Mouse (Mus musculus) large intestine, adult 2 months (tissue): Measurements from ENCODE around the gene Aox4. TPM values are rescaled to one million over a fixed set of nuclear protein-coding genes. Genes with fewer than 3 reads are reported as not detected.

Source experiments
- DNase-seq: peaks from one replicate; pipeline ENCODE4 v3.0.0-alpha.2; 2012; ENCODE audit warnings: low read depth, low spot score
- WGBS: fragments of 180-500 bp; shearing (Covaris S2); methylation state at CpG from one replicate; pipeline ENCODE4 v1.1.7; 2018; 5-methylcytosine and 5-hydroxymethylcytosine counted together
- polyA plus RNA-seq: library from polyadenylated mRNA; depleted of rRNA; stranded (reverse); fragments of >200 nt; gene quantifications from 2 replicates; pipeline ENCODE4 v1.2.3, GENCODE M21; 2012; rRNA removed

Aox4 gene
- polyA plus RNA-seq, 1 experiment: not detected

DNA sequence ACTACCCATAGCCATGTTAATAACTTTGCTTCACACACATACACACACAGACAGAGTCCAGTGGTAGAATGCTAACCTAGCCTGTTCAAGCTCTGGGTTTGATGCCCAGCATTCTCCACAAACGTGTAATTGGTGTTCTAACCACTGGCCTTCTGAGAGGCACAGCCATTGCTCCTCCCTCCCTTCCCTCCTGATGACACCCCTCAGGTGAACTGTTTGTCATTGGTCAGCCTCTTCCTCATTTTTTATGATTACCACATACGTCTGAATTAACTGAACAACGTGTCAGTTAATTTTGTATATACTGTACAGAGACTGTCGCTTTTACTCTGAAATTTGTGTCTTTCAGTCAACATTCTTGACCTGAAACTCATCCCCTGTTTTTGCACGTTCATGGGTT lies 84.5 kb downstream of the Aox4 start:
- DNase-seq: no peak
- WGBS: 66% methylated on average over 5 of the region's 5 CpGs

DNA sequence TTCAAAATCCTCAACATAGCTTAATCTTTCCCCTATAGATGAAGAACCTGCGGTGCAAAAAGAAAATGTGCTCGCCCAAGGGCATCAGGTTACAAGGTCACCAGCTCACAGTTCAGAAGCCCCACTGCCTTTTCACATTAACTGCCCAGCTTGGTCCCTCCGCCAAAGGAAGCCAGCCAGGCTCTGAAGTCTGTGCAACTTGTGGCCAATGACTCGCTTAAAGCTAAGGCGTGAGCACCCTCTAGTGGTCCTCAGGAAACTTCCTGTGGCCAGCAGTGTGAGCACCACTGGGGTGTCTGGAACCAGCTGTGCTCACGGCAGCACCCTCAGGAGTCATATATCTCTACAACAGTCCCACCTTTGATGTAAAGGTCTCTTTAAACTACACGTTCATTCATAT lies 86.1 kb downstream of the Aox4 start:
- peak; percentile 70 for DNase-seq
- WGBS: 7% methylated on average over 7 of the region's 7 CpGs

GRCm38 (mm10) chr1:58296821-58297220 lies 86.6 kb downstream of the Aox4 start:
- 54% methylated on average over 4 of the region's 4 CpGs for WGBS
- no peak for DNase-seq

- no peak for DNase-seq
- 62% methylated on average over 6 of the region's 6 CpGs for WGBS
Measured at GRCm38 (mm10) chr1:58298347-58298746, 88.2 kb downstream of the Aox4 start.

GRCm38 (mm10) chr1:58301073-58301472 lies 90.9 kb downstream of the Aox4 start:
- no peak for DNase-seq
- 84% methylated on average over 7 of the region's 7 CpGs for WGBS

- WGBS: 81% methylated on average over 6 of the region's 6 CpGs
- no peak for DNase-seq
Measured at GRCm38 (mm10) chr1:58302015-58302414, 91.8 kb downstream of the Aox4 start.

DNA sequence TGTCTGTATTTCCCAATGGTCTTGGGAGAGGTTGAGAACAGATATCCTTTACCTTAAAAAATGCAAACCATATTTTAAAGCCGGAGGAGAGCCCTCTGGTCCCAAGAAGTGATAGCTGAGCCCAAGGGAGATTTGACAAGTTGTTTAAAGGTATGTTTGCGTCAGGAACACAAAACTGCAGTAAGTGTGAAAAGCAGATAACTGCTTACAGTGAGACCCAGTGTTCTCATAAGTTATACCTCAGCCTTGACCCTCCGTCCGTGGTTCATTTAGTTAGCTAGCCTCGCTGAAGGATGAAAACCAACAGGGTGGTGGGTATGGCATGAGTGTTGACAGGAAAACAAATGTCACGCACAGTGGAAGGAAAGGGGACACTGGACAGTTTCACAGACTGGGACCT lies 92.8 kb downstream of the Aox4 start:
- no peak for DNase-seq
- WGBS: 94% methylated on average over 6 of the region's 6 CpGs

DNA sequence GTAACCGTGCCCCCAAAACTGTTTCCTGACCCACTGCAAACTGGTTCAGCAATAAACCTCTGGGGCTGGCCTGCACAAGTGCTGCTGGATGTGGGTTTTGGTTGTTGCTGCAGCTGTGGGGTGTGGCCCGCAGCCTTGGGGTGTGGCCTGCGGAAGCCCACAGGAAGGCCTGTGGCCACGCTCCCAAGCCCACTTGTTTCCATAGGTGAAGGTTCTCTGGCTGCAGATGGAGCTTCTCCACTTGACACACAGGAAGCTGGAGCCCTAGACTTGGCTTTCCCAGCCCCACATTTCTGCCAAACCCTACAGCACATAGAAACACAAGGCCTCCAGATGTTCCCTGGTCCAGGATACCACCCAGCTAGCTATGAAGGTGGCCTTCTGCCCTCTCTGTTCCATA lies 93.5 kb downstream of the Aox4 start:
- 17% methylated on average over 4 of the region's 4 CpGs for WGBS
- DNase-seq: no peak

- 20% methylated on average over 12 of the region's 12 CpGs for WGBS
- peak; percentile 44 for DNase-seq
Measured at GRCm38 (mm10) chr1:58304296-58304695, 94.1 kb downstream of the Aox4 start.

DNA sequence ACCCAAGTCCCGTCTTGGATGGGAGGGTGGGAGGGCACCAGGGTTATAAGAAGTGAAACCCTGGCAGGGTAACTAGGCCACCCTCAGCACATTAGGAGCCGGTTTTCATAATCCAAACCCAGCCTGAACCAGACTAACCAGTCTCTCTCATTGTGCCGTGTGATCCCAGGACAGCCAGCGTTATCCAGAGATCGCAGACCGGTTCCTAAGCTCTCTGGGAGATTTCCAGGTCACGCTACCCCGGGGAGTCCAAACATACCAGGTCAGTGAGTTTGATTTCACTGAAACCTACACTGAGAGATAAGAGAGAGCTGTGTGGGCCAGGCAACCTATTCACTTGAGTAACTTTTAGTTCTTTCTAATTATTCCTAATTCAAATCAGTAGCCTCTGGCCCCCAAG lies 97.0 kb downstream of the Aox4 start:
- DNase-seq: no peak
- WGBS: 74% methylated on average over 8 of the region's 8 CpGs

DNA sequence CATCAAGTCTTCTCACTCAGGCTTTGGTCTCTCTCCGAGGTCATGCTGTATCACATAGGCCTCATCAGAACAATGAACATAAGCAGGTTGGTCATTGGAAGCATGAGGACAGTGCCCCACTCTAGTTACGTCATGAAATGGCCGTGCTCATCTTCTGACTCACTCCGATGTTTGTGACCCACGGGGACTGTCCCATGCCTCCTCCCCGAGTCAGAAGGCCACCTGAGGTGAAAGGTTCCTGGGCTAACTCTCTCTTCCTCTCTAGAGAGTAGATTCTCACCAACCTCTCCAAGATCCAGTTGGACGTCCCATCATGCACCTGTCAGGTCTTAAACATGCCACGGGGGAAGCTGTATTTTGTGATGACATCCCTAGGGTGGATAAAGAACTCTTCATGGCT lies 98.4 kb downstream of the Aox4 start:
- no peak for DNase-seq
- WGBS: 87% methylated on average over 8 of the region's 8 CpGs

- DNase-seq: no peak
- 90% methylated on average over 4 of the region's 4 CpGs for WGBS
Measured at GRCm38 (mm10) chr1:58309853-58310252, 99.7 kb downstream of the Aox4 start.

DNA sequence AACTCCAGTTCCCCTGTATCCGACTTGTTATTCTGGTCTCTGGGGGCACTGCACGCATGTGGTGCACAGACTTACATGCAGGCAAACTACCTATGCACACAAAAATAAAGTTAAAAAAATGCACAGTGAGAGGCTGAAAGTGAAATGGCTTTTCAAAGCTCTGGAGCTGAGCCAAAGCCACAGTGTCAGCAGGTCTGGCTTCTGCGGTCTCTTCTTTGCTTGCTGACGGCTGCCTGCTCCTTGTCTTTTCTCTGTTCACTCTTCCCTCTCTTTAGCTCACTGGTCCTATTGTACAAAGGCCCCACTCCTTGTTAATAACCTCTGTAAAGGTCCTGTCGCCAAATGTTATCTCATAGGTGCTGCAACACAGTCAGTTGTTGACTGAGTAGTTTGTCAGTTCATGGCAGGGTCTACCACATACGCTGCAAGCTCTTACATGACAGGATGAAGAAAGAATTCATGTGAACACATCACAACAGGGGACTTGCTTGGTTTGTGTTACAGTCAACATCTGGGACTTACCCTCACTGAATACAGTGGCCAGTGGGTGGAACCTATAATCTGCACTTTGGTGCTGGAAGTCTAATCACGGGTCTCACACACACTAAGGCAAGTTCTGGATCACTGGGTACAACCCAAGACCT lies 101.1 kb downstream of the Aox4 start:
- DNase-seq: no peak
- 67% methylated on average over 7 of the region's 7 CpGs for WGBS

GRCm38 (mm10) chr1:58313173-58313572 lies 103.0 kb downstream of the Aox4 start:
- no peak for DNase-seq
- 92% methylated on average over 8 of the region's 8 CpGs for WGBS

- no peak for DNase-seq
- 43% methylated on average over 6 of the region's 6 CpGs for WGBS
Measured at GRCm38 (mm10) chr1:58315532-58315931, 105.3 kb downstream of the Aox4 start.

Other genes starting within 250 kb of the Aox4 start
- gene Sgo2a, start 214.4 kb upstream of the Aox4 start, polyA plus RNA-seq: 0.83 and 1.3 TPM in 2 replicates
- gene Kctd18, start 191.4 kb upstream of the Aox4 start, polyA plus RNA-seq: 2.3 and 3.2 TPM in 2 replicates
- 0.47 and 0.62 TPM in 2 replicates for gene Aox1, start 180.5 kb upstream of the Aox4 start, polyA plus RNA-seq
- gene Aox3, start 97.3 kb upstream of the Aox4 start, polyA plus RNA-seq: 0.23 TPM in 1 of 2 replicates, not detected in the other
- gene Aox2, start 67.9 kb downstream of the Aox4 start, polyA plus RNA-seq: 0.01 TPM in 2 replicates
- gene Bzw1, start 182.5 kb downstream of the Aox4 start, polyA plus RNA-seq: 28.9 and 36.4 TPM in 2 replicates
- gene Clk1, start 213.7 kb downstream of the Aox4 start, polyA plus RNA-seq: 35.9 and 54.7 TPM in 2 replicates
- gene Nif3l1, start 234.8 kb downstream of the Aox4 start, polyA plus RNA-seq: 15.9 and 20.5 TPM in 2 replicates
- gene Ppil3, start 235.1 kb downstream of the Aox4 start, polyA plus RNA-seq: 16.6 and 17.4 TPM in 2 replicates